Mouse (Mus musculus): Measurements from ENCODE around the gene Col6a2. TPM values are rescaled to one million over a fixed set of nuclear protein-coding genes. Genes with fewer than 3 reads are reported as not detected.

The Col6a2 gene
- polyA plus RNA-seq, 1 experiment from 2014 or later, result 230 TPM

GRCm38 (mm10) chr10:76571070-76571469 lies 52.4 kb downstream of the Col6a2 start:
- H3K27me3 ChIP-seq (replicated peaks; ENCODE audit: control insufficient read depth, insufficient read depth, low read length), result no peaks in the 10 kb centered on the region
- no peak overlapping the region for H3K27ac ChIP-seq (ENCODE audit: low read length)
- 61% methylated on average over 2 of the region's 2 CpGs for WGBS
- H3K36me3 ChIP-seq (ENCODE audit: control insufficient read depth, insufficient read depth, low read length), result no peaks in the 10 kb centered on the region
- no peak overlapping the region for H3K4me2 ChIP-seq (ENCODE audit: low read depth, low read length)
- no peak for ATAC-seq
- H3K9ac ChIP-seq (ENCODE audit: low read depth, low read length), result no peak overlapping the region
- no peaks in the 10 kb centered on the region for H3K9me3 ChIP-seq (ENCODE audit: control insufficient read depth, low read length)
- no peak overlapping the region for H3K4me3 ChIP-seq (ENCODE audit: low read length)
- H3K4me1 ChIP-seq (ENCODE audit: control insufficient read depth, insufficient read depth, low read length), result no peaks in the 10 kb centered on the region

- Histone ChIP-seq H3K27me3 (replicated peaks; ENCODE audit: control insufficient read depth, insufficient read depth, low read length) (no peaks in the 10 kb centered on the region), H3K4me1 (ENCODE audit: control insufficient read depth, insufficient read depth, low read length) (no peaks in the 10 kb centered on the region), H3K4me2 (ENCODE audit: low read depth, low read length) (no peak overlapping the region), H3K9me3 (ENCODE audit: control insufficient read depth, low read length) (no peaks in the 10 kb centered on the region), H3K27ac (ENCODE audit: low read length) (no peak overlapping the region), H3K4me3 (ENCODE audit: low read length) (no peak overlapping the region), H3K9ac (ENCODE audit: low read depth, low read length) (no peak overlapping the region), H3K36me3 (ENCODE audit: control insufficient read depth, insufficient read depth, low read length) (no peaks in the 10 kb centered on the region)
- ATAC-seq, result no peak
- 85% methylated on average over 22 of the region's 22 CpGs for WGBS
These were observed 53.3 kb downstream of the Col6a2 start for GRCm38 (mm10) chr10:76569996-76570685.

- Histone ChIP-seq H3K27me3 (replicated peaks; ENCODE audit: control insufficient read depth, insufficient read depth, low read length) (no peaks in the 10 kb centered on the region), H3K4me2 (ENCODE audit: low read depth, low read length) (no peak within 1 kb of the TSS), H3K9ac (ENCODE audit: low read depth, low read length) (no peak within 1 kb of the TSS), H3K27ac (ENCODE audit: low read length) (no peak within 1 kb of the TSS), H3K9me3 (ENCODE audit: control insufficient read depth, low read length) (no peaks in the 10 kb centered on the region), H3K4me1 (ENCODE audit: control insufficient read depth, insufficient read depth, low read length) (no peaks in the 10 kb centered on the region), H3K4me3 (ENCODE audit: low read length) (no peak within 1 kb of the TSS), H3K36me3 (ENCODE audit: control insufficient read depth, insufficient read depth, low read length) (no peaks in the 10 kb centered on the region)
- no peak for ATAC-seq
- WGBS, result 87% methylated on average over 10 of the region's 10 CpGs
These were observed 61.5 kb downstream of the Col6a2 start, which contains the start of gene Spatc1l for GRCm38 (mm10) chr10:76561972-76562371. Spatc1l (plus strand) TSS chr10:76562272.

- Histone ChIP-seq H3K4me3 (ENCODE audit: low read length) (no peak overlapping the region), H3K27me3 (replicated peaks; ENCODE audit: control insufficient read depth, insufficient read depth, low read length) (no peaks in the 10 kb centered on the region), H3K4me1 (ENCODE audit: control insufficient read depth, insufficient read depth, low read length) (no peaks in the 10 kb centered on the region), H3K9ac (ENCODE audit: low read depth, low read length) (no peak overlapping the region), H3K36me3 (ENCODE audit: control insufficient read depth, insufficient read depth, low read length) (peaks cover 28% of the 10 kb centered on the region), H3K27ac (ENCODE audit: low read length) (no peak overlapping the region), H3K4me2 (ENCODE audit: low read depth, low read length) (no peak overlapping the region), H3K9me3 (ENCODE audit: control insufficient read depth, low read length) (no peaks in the 10 kb centered on the region)
- 92% methylated on average over 5 of the region's 5 CpGs for WGBS
- ATAC-seq, result no peak
These were observed 69.4 kb downstream of the Col6a2 start for GRCm38 (mm10) chr10:76554061-76554460.

- Histone ChIP-seq H3K36me3 (ENCODE audit: control insufficient read depth, insufficient read depth, low read length) (peaks cover 39% of the 10 kb centered on the region), H3K9me3 (ENCODE audit: control insufficient read depth, low read length) (no peaks in the 10 kb centered on the region), H3K4me3 (ENCODE audit: low read length) (no peak overlapping the region), H3K27ac (ENCODE audit: low read length) (no peak overlapping the region), H3K27me3 (replicated peaks; ENCODE audit: control insufficient read depth, insufficient read depth, low read length) (no peaks in the 10 kb centered on the region), H3K4me2 (ENCODE audit: low read depth, low read length) (no peak overlapping the region), H3K9ac (ENCODE audit: low read depth, low read length) (no peak overlapping the region), H3K4me1 (ENCODE audit: control insufficient read depth, insufficient read depth, low read length) (no peaks in the 10 kb centered on the region; the same call in 1 of the 2 replicates)
- no peak for ATAC-seq
- WGBS, result 80% methylated on average over 3 of the region's 3 CpGs
These were observed 71.9 kb downstream of the Col6a2 start for GRCm38 (mm10) chr10:76551556-76551955.

- Histone ChIP-seq H3K27ac (ENCODE audit: low read length) (no peak overlapping the region), H3K9ac (ENCODE audit: low read depth, low read length) (no peak overlapping the region), H3K27me3 (replicated peaks; ENCODE audit: control insufficient read depth, insufficient read depth, low read length) (no peaks in the 10 kb centered on the region), H3K9me3 (ENCODE audit: control insufficient read depth, low read length) (no peaks in the 10 kb centered on the region), H3K4me2 (ENCODE audit: low read depth, low read length) (no peak overlapping the region), H3K4me1 (ENCODE audit: control insufficient read depth, insufficient read depth, low read length) (no peaks in the 10 kb centered on the region; the same call in 1 of the 2 replicates), H3K36me3 (ENCODE audit: control insufficient read depth, insufficient read depth, low read length) (peaks cover 39% of the 10 kb centered on the region), H3K4me3 (ENCODE audit: low read length) (no peak overlapping the region)
- ATAC-seq, result no peak; the same call in 1 of the 2 replicates
- WGBS, result 84% methylated on average over 5 of the region's 5 CpGs
These were observed 73.0 kb downstream of the Col6a2 start for GRCm38 (mm10) chr10:76550458-76550857.

- Histone ChIP-seq H3K9me3 (ENCODE audit: control insufficient read depth, low read length) (no peaks in the 10 kb centered on the region), H3K4me1 (ENCODE audit: control insufficient read depth, insufficient read depth, low read length) (no peaks in the 10 kb centered on the region; the same call in 1 of the 2 replicates), H3K9ac (ENCODE audit: low read depth, low read length) (no peak overlapping the region), H3K27ac (ENCODE audit: low read length) (no peak overlapping the region), H3K36me3 (ENCODE audit: control insufficient read depth, insufficient read depth, low read length) (peaks cover 41% of the 10 kb centered on the region), H3K27me3 (replicated peaks; ENCODE audit: control insufficient read depth, insufficient read depth, low read length) (no peaks in the 10 kb centered on the region), H3K4me3 (ENCODE audit: low read length) (no peak overlapping the region), H3K4me2 (ENCODE audit: low read depth, low read length) (no peak overlapping the region)
- no peak; the same call in 1 of the 2 replicates for ATAC-seq
- 82% methylated on average over 8 of the region's 8 CpGs for WGBS
These were observed 75.2 kb downstream of the Col6a2 start for GRCm38 (mm10) chr10:76548218-76548617.

- Histone ChIP-seq H3K27me3 (replicated peaks; ENCODE audit: control insufficient read depth, insufficient read depth, low read length) (no peaks in the 10 kb centered on the region), H3K9ac (ENCODE audit: low read depth, low read length) (no peak overlapping the region), H3K4me3 (ENCODE audit: low read length) (no peak overlapping the region), H3K27ac (ENCODE audit: low read length) (no peak overlapping the region), H3K36me3 (ENCODE audit: control insufficient read depth, insufficient read depth, low read length) (peaks cover 33% of the 10 kb centered on the region), H3K4me2 (ENCODE audit: low read depth, low read length) (no peak overlapping the region), H3K9me3 (ENCODE audit: control insufficient read depth, low read length) (no peaks in the 10 kb centered on the region), H3K4me1 (ENCODE audit: control insufficient read depth, insufficient read depth, low read length) (no peaks in the 10 kb centered on the region; the same call in 1 of the 2 replicates)
- ATAC-seq, result no peak
- 93% methylated on average over 8 of the region's 8 CpGs for WGBS
These were observed 76.9 kb downstream of the Col6a2 start for GRCm38 (mm10) chr10:76546566-76546965.
